In the genomic region with DNA sequence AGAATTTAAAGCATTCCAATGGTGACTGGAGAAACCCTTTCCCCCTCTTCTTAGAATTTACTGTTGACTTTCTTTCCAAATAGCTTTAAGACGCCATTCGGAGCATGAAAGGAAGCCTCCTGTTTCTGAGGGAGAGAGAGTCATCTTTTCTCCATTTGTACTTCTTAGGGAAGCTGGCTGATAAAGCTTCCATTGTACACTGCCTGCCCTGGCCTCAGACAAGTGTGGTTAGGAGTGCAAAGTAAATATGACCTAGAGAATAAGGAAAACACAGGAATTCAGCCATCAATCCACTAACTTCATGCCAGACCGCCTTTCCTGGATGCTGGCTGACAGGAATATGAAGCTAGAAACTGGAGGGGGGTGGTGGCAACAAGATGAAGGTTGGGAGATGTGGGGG, we compare ENCODE assay signal across 27 mouse cellular contexts.
DNase-seq lines count a peak whose midpoint lies in the region; ATAC-seq and TF ChIP-seq lines count a peak whose summit lies in the region.
"Had no signal": no experiment of that assay in that cellular context is flagged by ENCODE, and none has a peak within 500 bp of the region (broad histone marks: within the 10 kb centered on the region; RNA-seq: fewer than 3 reads in every experiment).

No protein-coding gene starts in this region.

- H3K4me1 ChIP-seq in hindbrain, embryonic 10.5 days (replicated peaks), result peaks cover 26% of the 10 kb centered on the region
- H3K4me1 ChIP-seq in hindbrain, postnatal 0 days (ENCODE audit: insufficient read depth, low read length), result no peaks in the 10 kb centered on the region
- no peaks in the 10 kb centered on the region for H3K4me1 ChIP-seq in lung, embryonic 16.5 days (replicated peaks; ENCODE audit: control insufficient read depth, insufficient read depth, low read length)
- H3K4me1 ChIP-seq in embryonic facial prominence, embryonic 10.5 days, result peaks cover 45% of the 10 kb centered on the region
- no peaks in the 10 kb centered on the region for H3K4me1 ChIP-seq in stomach, embryonic 16.5 days (ENCODE audit: control insufficient read depth, insufficient read depth, low read length)
- H3K4me1 ChIP-seq: forebrain, embryonic 13.5 days; midbrain, embryonic 12.5 days had no signal

- no peak overlapping the region for H3K4me2 ChIP-seq in hindbrain, postnatal 0 days (ENCODE audit: low read depth, low read length)
- no peak overlapping the region for H3K4me2 ChIP-seq in lung, embryonic 16.5 days (ENCODE audit: low read depth, low read length)
- H3K4me2 ChIP-seq in stomach, embryonic 16.5 days (ENCODE audit: low read depth, low read length), result no peak overlapping the region
- H3K4me2 ChIP-seq: forebrain, embryonic 13.5 days; heart, embryonic 13.5 days; midbrain, embryonic 12.5 days had no signal

- WGBS in hindbrain, embryonic 10.5 days, result 61% methylated on average over 3 of the region's 3 CpGs
- WGBS in hindbrain, postnatal 0 days, result 77% methylated on average over 3 of the region's 3 CpGs
- 46% methylated on average over 3 of the region's 3 CpGs for WGBS in lung, embryonic 16.5 days
- 27% methylated on average over 3 of the region's 3 CpGs for WGBS in embryonic facial prominence, embryonic 10.5 days
- WGBS in stomach, embryonic 16.5 days, result 39% methylated on average over 3 of the region's 3 CpGs

- DNase-seq in hindbrain, embryonic 10.5 days (ENCODE audit: low spot score), result peak; percentile 13
- DNase-seq in hindbrain, postnatal 0 days (ENCODE audit: low spot score), result no peak
- DNase-seq in lung, postnatal 25 days (ENCODE audit: low spot score), result no peak
- no peak for DNase-seq in embryonic facial prominence, embryonic 10.5 days (ENCODE audit: low spot score)
- no peak for DNase-seq in urinary bladder, adult 18-20 months (ENCODE audit: low spot score in 2 of 2)
- DNase-seq: adrenal gland, postnatal 25 days; B cell, adult 2 months; cerebellum, adult 2 months; cerebellum, postnatal 14 days; gastrocnemius, postnatal 10 days; heart, postnatal 10 days; kidney, adult 9 months; kidney, postnatal 14 days; layer of hippocampus, adult 9-11 months; liver; lung, adult 2 months; retina, postnatal 1 day; right cerebral cortex, postnatal 14 days had no signal

- no peak overlapping the region for H3K27ac ChIP-seq in hindbrain, embryonic 10.5 days
- no peak overlapping the region for H3K27ac ChIP-seq in hindbrain, postnatal 0 days
- H3K27ac ChIP-seq in lung, embryonic 16.5 days (ENCODE audit: low read length), result peak overlapping the region; percentile 56
- H3K27ac ChIP-seq in embryonic facial prominence, embryonic 10.5 days (replicated peaks), result 0 out of 2 replicates have a peak overlapping the region, but pooled peaks have one; percentile 41
- H3K27ac ChIP-seq in stomach, embryonic 16.5 days (ENCODE audit: low read length), result no peak overlapping the region
- H3K27ac ChIP-seq: forebrain, embryonic 13.5 days; heart, embryonic 13.5 days; liver, embryonic 14.5 days; midbrain, embryonic 12.5 days had no signal

- no peak overlapping the region for H3K9ac ChIP-seq in hindbrain, postnatal 0 days (replicated peaks; ENCODE audit: low read length)
- no peak overlapping the region for H3K9ac ChIP-seq in lung, embryonic 16.5 days (ENCODE audit: low read length)
- no peak overlapping the region for H3K9ac ChIP-seq in stomach, embryonic 16.5 days (ENCODE audit: low read length)
- H3K9ac ChIP-seq: forebrain, embryonic 13.5 days; heart, embryonic 13.5 days; liver, embryonic 14.5 days; midbrain, embryonic 12.5 days had no signal

- H3K36me3 ChIP-seq in hindbrain, embryonic 10.5 days, result no peaks in the 10 kb centered on the region
- H3K36me3 ChIP-seq in hindbrain, postnatal 0 days (ENCODE audit: insufficient read depth, low read length), result no peaks in the 10 kb centered on the region
- H3K36me3 ChIP-seq in lung, embryonic 16.5 days (ENCODE audit: control insufficient read depth, insufficient read depth, low read length), result no peaks in the 10 kb centered on the region
- no peaks in the 10 kb centered on the region; the same call in 1 of the 2 replicates for H3K36me3 ChIP-seq in embryonic facial prominence, embryonic 10.5 days (replicated peaks)
- no peaks in the 10 kb centered on the region for H3K36me3 ChIP-seq in stomach, embryonic 16.5 days (ENCODE audit: control insufficient read depth, insufficient read depth, low read length)
- H3K36me3 ChIP-seq: heart, embryonic 13.5 days; midbrain, embryonic 12.5 days had no signal

- TF ChIP-seq CTCF in hindbrain, postnatal 0 days (IDR thresholded peaks at IDR 0.05; ENCODE audit: low read depth), result no peak

- H3K27me3 ChIP-seq in hindbrain, embryonic 10.5 days (ENCODE audit: insufficient read depth, poor library complexity, severe bottlenecking), result peaks cover 22% of the 10 kb centered on the region
- no peaks in the 10 kb centered on the region for H3K27me3 ChIP-seq in hindbrain, postnatal 0 days (ENCODE audit: insufficient read depth, low read length)
- no peaks in the 10 kb centered on the region for H3K27me3 ChIP-seq in lung, embryonic 16.5 days (ENCODE audit: control insufficient read depth, insufficient read depth, low read depth, low read length)
- H3K27me3 ChIP-seq in embryonic facial prominence, embryonic 10.5 days (replicated peaks; ENCODE audit: low read depth, poor library complexity, severe bottlenecking), result peaks cover 4% of the 10 kb centered on the region; the same call in 1 of the 2 replicates
- no peaks in the 10 kb centered on the region for H3K27me3 ChIP-seq in stomach, embryonic 16.5 days (ENCODE audit: control insufficient read depth, insufficient read depth, low read length)
- H3K27me3 ChIP-seq: forebrain, embryonic 13.5 days; heart, embryonic 13.5 days had no signal

- H3K9me3 ChIP-seq in hindbrain, embryonic 10.5 days, result no peaks in the 10 kb centered on the region
- H3K9me3 ChIP-seq in hindbrain, postnatal 0 days (ENCODE audit: low read length), result no peaks in the 10 kb centered on the region
- H3K9me3 ChIP-seq in lung, embryonic 16.5 days (ENCODE audit: control insufficient read depth, low read length), result no peaks in the 10 kb centered on the region
- H3K9me3 ChIP-seq in embryonic facial prominence, embryonic 10.5 days, result no peaks in the 10 kb centered on the region
- no peaks in the 10 kb centered on the region for H3K9me3 ChIP-seq in stomach, embryonic 16.5 days (replicated peaks; ENCODE audit: control insufficient read depth, low read length)
- H3K9me3 ChIP-seq: forebrain, embryonic 13.5 days; heart, embryonic 13.5 days; midbrain, embryonic 12.5 days had no signal

- H3K4me3 ChIP-seq in hindbrain, embryonic 10.5 days, result no peak overlapping the region
- no peak overlapping the region for H3K4me3 ChIP-seq in hindbrain, postnatal 0 days (ENCODE audit: low read length)
- no peak overlapping the region for H3K4me3 ChIP-seq in lung, embryonic 16.5 days (ENCODE audit: low read length)
- no peak overlapping the region for H3K4me3 ChIP-seq in embryonic facial prominence, embryonic 10.5 days
- H3K4me3 ChIP-seq in stomach, embryonic 16.5 days (replicated peaks; ENCODE audit: low read length), result no peak overlapping the region
- H3K4me3 ChIP-seq: erythroblast, embryonic 14.5 days; forebrain, embryonic 13.5 days; heart, embryonic 13.5 days; midbrain, embryonic 12.5 days; myocyte had no signal

- no peak for ATAC-seq in hindbrain, postnatal 0 days
- ATAC-seq in lung, embryonic 16.5 days (ENCODE audit: low read depth), result peak; percentile 68
- ATAC-seq in stomach, embryonic 16.5 days (ENCODE audit: insufficient read depth, low FRiP score), result 0 out of 2 replicates have a peak, but pooled peaks have one; percentile 40
- ATAC-seq: forebrain, embryonic 13.5 days; intestine, embryonic 16.5 days had no signal

Comparison
In these comparisons a context has a peak if more than half of its experiments do, and no peak if none do; other contexts are left out.
1. H3K27ac ChIP-seq: peak in lung, embryonic 16.5 days (single experiment) and embryonic facial prominence, embryonic 10.5 days (single experiment); none in hindbrain, embryonic 10.5 days (single experiment), hindbrain, postnatal 0 days (single experiment) and stomach, embryonic 16.5 days (single experiment).